Mouse (Mus musculus) gastrocnemius, adult 2 months (tissue): ENCODE measurements around the gene Fezf1. TPM values are rescaled to one million over a fixed set of nuclear protein-coding genes. Genes with fewer than 3 reads are reported as not detected.

Experiments used
- DNase-seq: peaks from one replicate; pipeline ENCODE4 v3.0.0; 2022
- H3K27ac ChIP-seq: fragments of 200-600 bp; 2 replicates; pipeline ENCODE4 v1.8.1; 2022; ENCODE audit warnings: mild to moderate bottlenecking
- H3K4me3 ChIP-seq: fragments of 200-600 bp; 2 replicates; pipeline ENCODE4 v1.8.1; 2022; ENCODE audit warnings: mild to moderate bottlenecking, moderate library complexity
- CTCF ChIP-seq: fragments of 200-600 bp; IDR thresholded peaks from 2 replicates; pipeline ENCODE4 v1.8.1; 2022; ENCODE audit warnings: antibody characterized with exemption, mild to moderate bottlenecking, moderate library complexity
- intact Hi-C: fragments of 180-260 bp; cut with DNase I; formaldehyde crosslinking; loops from one replicate; pipeline ENCODE4 v1.15.1; 2025
- total RNA-seq, 2 experiments: library from RNA; stranded (reverse); gene quantifications; 2 replicates each; pipeline ENCODE4 v1.2.3; 2021

Gene Fezf1
- total RNA-seq, 2 experiments from 2014 or later, result not detected

DNA sequence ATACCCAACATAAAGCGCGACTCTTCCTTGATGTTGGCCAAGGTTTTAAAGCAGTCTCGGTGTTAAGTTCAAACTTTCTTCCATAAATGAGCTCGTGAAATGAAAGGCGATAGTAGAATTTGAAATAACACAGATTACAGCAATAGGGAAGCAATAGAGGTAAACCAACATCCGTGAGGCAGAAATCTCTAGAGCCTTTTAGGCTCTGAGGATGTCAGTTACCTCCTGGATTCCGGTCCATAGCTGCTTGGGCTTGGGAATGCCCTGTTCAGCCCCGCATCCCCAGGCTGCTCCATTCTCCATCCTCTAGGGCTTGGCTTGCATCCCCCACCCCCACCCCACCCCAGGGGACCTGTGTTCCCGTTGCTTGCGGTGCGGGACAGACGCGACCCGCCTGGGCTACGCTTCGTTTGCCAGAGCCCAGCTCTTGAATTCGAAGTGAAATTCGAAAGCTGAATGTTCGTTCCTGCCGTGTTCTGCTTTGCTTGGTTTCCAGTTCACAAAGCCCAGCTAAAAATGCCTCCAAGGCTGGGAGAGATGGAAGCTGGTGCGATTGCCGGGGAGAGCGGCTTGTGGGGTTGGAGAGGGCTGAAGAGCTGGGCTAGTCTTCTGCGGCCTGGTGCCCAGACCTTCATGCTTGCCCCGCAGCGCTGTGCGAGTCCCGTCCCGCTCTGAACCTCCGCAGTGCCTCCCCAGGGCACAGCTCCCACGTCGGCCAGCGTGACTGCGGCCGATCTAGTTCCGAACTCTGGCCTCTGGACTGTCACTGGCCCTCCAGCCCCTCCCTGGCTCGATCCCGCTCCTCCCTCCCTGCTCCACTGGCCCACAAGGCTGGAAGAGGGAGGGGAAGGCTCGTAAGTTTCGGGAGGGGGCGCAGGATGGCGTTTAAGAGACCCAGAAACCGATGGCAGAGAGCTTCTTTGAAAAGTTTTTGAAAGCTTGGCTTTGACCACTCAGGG is 5.5 kb upstream of the Fezf1 start:
- Histone ChIP-seq H3K4me3 (no peak overlapping the region), H3K27ac (no peak overlapping the region)
- TF ChIP-seq CTCF, result no peak
- no peak for DNase-seq
- intact Hi-C loops, result no loop called here

DNA sequence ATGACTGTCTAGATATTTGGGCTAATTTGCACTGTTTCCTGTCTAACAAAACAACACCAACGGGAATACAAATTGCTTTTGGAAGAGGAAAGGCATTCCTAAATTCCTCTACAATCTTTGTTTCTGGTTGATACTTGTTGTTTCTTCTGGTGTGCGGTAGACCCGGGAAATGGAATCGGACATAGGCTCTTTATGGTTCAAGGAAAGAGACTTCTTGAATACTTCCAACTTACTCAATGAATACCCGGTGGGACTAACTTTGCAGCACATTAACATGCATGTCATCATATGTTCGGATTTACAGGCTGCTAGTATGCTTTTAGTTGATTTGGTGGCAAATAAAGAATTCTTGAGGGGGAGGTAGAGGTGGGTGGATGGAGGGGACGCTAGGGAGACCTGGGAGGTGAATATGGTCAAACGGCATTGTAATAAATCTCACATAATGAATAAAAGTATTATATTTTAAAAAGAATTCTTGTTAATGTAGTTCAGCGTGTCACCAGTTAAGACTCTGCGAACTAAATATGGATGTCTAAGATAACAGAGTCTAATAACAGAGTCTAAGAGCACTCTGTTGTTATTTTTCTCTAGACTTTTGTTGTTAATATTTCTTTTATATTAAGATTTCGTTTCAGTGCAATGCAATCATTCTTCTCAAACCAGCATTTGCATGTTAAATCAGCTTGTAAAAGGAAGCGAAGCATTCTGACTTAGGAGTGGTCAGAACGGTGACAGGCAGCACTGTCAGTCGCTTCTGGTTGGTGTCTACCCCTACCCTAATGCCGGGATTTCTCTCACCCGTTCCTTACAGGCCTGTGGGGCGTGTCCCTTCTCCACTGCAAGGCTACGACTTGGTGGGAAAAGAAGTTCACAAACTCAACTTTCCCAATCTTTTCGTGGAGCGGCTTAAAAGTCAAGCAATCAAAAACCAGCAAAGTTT is 4.3 kb upstream of the Fezf1 start:
- no peak overlapping the region for H3K27ac ChIP-seq
- no peak overlapping the region for H3K4me3 ChIP-seq
- no peak for DNase-seq
- intact Hi-C loops, result no loop called here
- no peak for TF ChIP-seq CTCF

DNA sequence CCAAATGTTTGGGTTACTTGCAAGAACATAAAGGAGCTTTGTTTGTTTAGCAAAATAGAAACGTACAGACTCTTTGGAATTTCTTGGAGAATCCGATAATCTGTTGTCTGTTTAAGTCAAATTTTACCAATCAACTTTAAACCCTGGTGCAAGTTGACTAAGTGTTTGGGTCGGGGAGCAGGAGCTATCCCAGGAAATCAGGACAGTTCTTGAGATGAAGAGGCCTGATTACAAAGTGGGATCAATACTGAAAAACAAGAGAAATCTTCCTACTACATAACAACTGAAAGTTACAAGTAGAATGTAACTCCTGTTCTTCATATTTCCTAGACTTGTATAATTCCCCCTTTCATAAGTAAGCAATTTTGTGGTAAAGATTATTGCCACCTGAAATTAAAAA is 3.3 kb upstream of the Fezf1 start:
- no peak for TF ChIP-seq CTCF
- Histone ChIP-seq H3K4me3 (no peak overlapping the region), H3K27ac (no peak overlapping the region)
- no peak for DNase-seq
- intact Hi-C loops, result no loop called here

DNA sequence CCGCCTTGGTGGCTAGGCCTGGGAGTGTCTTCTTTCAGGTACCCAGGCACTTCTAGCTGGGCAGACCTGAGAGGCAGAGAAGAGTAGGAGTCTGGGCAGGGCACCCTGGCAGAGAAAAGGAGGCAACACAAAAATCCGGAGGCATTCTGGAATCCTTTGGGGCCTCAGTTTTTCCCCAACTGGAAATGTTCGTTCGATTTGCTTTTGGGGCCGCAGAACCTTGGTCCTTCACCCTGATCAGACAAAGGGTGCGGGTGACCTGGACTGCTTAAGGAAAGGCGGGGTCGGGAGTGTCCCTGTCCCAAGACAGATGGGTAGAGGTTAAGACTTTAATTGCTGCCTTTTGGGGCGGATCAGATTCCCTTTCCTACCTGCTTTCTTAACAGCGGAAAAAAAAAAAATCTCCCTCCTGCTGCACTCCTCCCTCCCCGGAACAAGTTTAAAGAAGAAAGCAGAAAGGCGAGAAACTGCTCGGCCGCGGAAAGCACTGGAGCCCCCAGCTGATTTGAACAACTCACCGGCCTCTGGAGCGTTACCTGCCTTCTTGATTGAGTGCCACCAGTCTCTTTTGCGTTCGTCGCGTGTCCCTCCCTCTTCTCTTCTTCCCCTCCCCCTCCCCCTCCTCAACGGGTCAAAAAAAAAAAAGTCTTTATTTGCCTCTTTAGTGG is 2.3 kb upstream of the Fezf1 start:
- DNase-seq, result no peak
- intact Hi-C loops, result no loop called here
- Histone ChIP-seq H3K27ac (no peak overlapping the region), H3K4me3 (no peak overlapping the region)
- TF ChIP-seq CTCF, result no peak

GRCm38 (mm10) chr6:23249616-23250287 is 1.6 kb upstream of the Fezf1 start:
- TF ChIP-seq CTCF, result no peak
- Histone ChIP-seq H3K4me3 (peak overlapping the region; percentile 35; the same call in 1 of the 2 replicates), H3K27ac (no peak overlapping the region)
- DNase-seq, result no peak
- intact Hi-C loops, result no loop called here

DNA sequence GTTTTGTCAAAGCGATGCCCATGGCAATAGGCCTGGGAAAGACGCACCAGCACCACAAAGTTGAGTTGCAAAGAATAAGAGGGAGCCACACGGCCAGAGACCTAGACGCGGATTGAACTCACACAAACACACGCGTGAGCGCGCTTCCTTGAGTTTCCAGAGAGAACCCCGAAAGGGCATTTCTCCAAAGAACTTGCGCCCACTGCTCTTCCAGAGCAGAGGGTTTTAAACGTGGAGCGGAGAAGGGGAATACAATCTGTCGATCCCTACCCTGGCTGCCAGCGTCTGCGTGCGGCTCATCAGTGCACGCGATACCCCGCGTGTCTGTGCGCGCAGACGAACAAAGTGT is 865 bp upstream of the Fezf1 start:
- TF ChIP-seq CTCF, result no peak
- Histone ChIP-seq H3K4me3 (no peak overlapping the region), H3K27ac (no peak overlapping the region)
- intact Hi-C loops, result no loop called here
- peak; percentile 19 for DNase-seq

DNA sequence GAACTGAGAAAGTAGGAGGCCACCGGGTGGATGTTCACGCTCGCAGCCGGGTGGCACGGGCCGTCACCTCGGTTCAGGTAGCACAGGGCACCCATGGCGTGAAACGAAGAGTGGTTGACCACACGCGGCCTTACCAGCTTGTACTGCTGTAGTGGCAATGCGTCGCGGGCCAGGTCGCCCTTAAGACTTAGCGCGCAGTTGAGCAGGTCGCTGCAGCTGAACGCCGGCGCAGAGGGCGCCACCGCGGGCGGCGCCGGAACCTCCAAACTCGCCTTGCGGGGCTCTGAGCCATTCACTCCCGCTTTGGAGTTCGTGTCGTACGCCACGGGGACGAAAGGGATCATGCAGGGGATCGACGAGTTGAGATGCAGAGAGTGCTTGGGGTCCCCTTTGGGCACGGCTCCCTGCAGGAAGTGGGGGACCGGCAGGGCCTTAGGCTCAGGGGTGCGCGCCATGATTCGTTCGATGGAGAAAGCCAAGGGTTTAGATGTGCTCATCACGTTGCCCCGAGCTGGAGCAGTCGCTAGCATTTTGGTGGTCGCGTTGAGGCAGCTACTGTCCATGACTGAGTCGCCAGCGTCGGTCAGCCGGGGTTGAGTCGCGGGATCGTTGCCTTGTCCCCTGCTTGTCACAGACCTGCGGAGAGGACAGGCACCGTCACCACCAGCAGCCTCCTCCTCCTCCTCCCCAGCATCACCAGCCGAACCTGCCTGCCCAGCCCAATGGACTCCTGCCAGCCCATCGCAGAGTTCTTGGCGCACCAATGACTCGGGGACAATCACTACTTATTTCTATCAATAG is 450 bp downstream of the Fezf1 start:
- H3K4me3 ChIP-seq, result no peak overlapping the region
- intact Hi-C loops, result no loop called here
- TF ChIP-seq CTCF, result no peak
- DNase-seq, result no peak
- no peak overlapping the region for H3K27ac ChIP-seq

- intact Hi-C loops, result no loop called here
- H3K27ac ChIP-seq, result no peak overlapping the region
- no peak overlapping the region for H3K4me3 ChIP-seq
- TF ChIP-seq CTCF, result no peak
- DNase-seq, result no peak
Measured at GRCm38 (mm10) chr6:23246790-23247511, 1.2 kb downstream of the Fezf1 start.

GRCm38 (mm10) chr6:23246061-23246789 is 1.9 kb downstream of the Fezf1 start:
- intact Hi-C loops, result no loop called here
- Histone ChIP-seq H3K27ac (no peak overlapping the region), H3K4me3 (no peak overlapping the region)
- TF ChIP-seq CTCF, result no peak
- DNase-seq, result no peak

DNA sequence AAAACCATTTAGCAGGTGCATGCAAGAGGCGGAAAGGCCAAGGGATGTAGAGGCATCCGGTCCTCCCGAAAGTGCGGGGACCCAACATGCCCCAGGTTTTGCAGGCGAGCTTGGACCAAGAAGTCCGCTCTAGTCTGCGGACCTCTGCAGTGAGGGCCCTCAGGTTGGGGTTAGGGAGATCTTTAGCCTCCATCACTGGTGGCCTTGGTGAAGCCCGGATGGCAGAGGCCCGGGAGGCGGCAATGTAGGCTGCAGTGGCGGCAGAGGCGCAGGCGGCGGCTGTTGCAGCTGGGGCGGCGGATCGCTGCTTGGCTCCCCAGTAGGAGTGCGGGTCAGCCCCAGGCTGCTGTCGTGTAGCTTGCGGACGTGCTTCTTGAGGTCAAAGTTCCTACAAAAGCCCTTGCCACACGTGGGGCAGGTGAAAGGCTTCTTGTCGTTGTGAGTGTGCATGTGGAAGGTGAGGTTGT is 2.6 kb downstream of the Fezf1 start:
- no peak overlapping the region for H3K27ac ChIP-seq
- DNase-seq, result no peak
- no peak overlapping the region for H3K4me3 ChIP-seq
- no peak for TF ChIP-seq CTCF
- intact Hi-C loops, result no loop called here
